Mouse (Mus musculus) erythroid progenitor cell, adult 5-6 weeks (primary cell): ENCODE data around the gene Cpsf3. TPM values are rescaled to one million over a fixed set of nuclear protein-coding genes. Genes with fewer than 3 reads are reported as not detected.

Experiments
- ATAC-seq: replicated peaks from 2 replicates; pipeline ENCODE4 v1.8.0; 2016; ENCODE audit warnings: moderate number of reproducible peaks, mild to moderate bottlenecking, moderate TSS enrichment, inconsistent platforms; ENCODE audit not compliant: poor library complexity, low FRiP score, severe bottlenecking
- total RNA-seq, 2 experiments: library from RNA; stranded (forward) in 1 of 2; stranded (reverse) in 1 of 2; fragments of 150-400 nt in 1 of 2; fragments of 186-747, 209-891 nt in 1 of 2; gene quantifications; 2 replicates each; pipeline versions ENCODE4 v1.2.3 to v1.2.4; 2015 to 2017; ENCODE audit warnings: low replicate concordance in 2 of 2

Cpsf3 gene
- total RNA-seq, 2 experiments from 2014 or later, result 15.6 to 68.3 TPM

DNA sequence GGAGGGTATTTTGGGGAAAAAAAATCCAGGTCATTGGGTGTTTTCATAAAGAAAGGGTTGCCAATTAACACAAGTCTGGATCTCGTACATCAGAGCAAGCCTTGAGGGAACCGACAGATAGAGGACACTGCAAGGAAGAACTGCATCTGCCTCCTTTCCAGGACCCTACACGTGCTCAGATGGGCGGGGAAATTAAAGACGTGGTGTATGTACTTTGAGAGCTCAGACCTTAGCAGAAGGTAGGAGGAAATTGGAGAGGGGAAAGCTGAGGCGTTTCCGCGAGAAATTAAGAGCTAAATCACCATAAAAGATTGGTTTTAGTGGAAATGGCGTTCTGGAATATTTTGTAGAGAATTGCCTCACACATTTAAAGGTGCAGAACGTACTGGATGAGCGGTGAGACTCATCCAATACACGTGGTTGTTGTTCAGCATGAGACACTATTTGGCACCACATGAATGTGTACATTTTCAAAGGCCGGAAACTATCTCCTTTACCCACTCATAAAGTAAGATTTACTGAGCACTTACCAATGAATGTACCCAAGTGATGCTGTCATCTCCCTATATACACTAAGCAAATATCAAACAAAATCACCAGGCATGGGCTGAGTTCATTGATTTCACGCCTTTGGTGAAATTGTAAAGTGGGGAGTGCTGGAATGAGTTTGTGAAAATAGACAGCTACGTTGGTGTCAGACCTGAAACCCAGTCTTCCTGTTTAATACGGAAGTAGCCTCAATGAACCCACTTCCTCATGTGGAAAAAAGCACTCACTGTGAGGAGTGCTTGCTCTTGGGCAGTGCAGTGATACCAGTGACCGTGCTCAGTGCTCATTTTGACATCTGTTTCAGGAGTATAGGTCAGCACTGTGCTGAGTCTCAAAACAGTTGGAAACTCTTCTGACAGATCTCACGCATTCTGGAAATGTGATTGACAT, 1.8 kb downstream of the Cpsf3 start:
- no peak for ATAC-seq

DNA sequence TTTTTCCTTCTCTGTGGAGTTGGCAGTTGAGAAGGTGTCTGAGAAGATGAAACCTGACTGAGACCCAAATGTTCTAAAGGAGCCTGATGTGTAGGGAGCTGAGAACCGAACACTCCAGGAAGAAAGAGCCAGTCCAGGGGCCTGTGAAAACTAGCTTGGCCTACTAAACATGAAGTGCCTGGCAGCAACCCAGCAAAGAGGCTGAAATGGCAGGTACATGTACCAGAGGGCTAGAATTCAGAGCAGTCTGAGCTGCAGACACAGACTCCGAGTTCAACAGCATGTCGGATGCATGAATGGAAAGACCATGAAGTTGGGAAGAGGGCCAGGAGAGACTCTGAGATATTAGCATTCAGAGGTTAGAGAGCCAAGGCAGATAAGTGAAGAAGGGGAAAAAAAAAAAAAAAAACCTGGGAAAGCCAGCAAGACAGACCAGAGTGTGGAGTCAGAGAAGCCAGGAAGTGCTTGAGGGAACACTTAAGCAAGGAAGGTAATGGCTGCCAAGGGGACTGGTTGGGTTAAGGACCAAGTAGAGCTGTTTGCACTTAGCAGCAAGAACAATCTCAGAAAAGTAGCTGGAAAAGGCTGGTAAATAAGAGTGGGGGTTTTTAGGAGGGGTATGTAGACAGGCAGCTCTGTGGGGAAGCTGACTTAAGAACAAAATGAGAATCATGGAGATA, 3.7 kb downstream of the Cpsf3 start:
- no peak for ATAC-seq

DNA sequence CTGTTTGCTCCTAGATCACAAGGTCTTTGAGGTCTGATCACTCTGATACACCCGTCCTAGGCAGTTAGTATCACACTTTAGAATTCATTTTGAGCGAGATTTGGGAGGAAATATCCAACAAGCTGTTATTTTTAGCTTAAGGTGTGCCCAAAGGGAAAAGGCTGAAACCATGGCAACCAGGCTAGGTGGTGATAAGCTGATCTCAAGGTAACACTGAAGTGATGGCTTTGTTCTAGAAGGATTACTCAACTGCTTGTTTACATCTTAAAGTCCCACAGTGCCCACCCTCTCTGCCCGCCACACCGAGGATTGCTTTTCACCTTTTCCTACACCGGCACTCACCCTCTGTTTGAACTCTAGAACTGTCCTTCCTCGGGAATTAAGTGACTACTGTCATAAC, 4.5 kb downstream of the Cpsf3 start:
- ATAC-seq, result no peak

DNA sequence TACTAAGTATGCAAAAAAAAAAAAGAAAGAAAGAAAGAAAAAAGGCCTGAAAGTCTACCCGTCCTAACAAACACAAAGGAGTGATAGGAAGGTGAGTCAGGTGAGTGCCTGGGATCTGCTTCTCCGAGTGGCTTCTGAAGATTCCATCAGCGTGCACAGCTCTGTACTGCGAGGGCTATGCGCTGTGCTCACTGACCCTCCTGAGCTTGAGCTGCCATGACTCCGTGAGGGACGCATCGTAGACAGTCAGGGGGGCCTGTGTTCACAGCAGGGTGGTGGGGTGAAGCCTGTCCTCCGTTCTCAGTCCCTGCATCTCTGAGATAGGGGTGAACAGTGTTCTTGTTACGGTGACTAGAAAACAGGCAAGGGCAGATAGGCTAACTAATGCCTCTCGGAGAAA, 13.7 kb downstream of the Cpsf3 start:
- ATAC-seq, result no peak

DNA sequence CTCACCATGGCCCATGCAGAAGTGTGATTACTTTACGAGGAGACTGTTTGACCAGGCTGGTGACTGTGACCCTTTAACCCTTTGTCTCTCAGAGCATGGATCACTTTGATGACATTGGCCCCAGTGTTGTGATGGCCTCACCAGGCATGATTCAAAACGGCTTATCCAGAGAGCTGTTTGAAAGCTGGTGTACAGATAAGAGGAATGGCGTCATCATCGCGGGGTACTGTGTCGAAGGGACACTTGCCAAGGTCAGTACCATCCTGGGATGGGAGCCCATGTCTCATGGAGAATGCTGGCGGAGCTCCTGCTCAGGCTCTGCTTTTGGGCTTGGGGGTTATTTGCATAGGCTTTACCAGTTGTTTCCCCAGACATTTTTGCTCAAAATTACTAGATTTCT, 16.1 kb downstream of the Cpsf3 start:
- no peak for ATAC-seq

DNA sequence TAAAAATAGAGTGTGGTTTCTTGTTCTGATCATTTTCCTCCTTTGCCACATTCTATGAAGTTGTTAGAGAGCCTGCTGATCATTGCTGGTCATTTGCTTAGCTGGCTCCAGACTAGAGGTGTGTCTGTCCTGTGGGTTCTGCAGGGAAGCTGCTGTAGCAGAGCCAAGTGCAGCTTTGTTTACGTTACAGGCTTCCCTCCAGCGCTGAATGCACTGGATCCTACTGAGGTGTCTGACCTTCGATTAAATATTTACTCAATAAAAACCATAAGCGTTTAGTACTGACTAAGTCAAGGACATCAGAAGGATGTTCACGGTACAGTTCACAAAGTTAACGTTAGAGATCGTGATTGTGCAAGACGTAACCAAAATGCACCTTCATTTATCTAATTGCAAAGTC, 16.7 kb downstream of the Cpsf3 start:
- no peak for ATAC-seq

DNA sequence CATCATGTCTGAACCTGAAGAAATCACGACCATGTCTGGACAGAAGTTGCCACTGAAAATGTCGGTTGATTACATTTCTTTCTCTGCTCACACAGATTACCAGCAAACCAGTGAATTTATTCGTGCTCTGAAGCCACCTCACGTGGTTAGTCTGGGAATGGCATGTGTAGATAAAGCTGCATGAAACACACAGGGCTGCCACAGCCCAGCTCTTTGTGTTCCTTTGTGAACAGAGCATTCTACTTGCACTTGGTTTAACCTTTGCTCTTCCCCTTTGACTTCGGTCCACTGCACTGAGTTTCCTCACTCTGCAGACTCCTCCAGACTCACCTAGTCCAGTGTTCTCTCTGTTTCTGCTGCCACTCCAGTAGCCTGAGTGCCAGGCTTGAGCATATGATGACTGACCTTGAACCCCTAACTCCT, 17.2 kb downstream of the Cpsf3 start:
- ATAC-seq, result no peak

DNA sequence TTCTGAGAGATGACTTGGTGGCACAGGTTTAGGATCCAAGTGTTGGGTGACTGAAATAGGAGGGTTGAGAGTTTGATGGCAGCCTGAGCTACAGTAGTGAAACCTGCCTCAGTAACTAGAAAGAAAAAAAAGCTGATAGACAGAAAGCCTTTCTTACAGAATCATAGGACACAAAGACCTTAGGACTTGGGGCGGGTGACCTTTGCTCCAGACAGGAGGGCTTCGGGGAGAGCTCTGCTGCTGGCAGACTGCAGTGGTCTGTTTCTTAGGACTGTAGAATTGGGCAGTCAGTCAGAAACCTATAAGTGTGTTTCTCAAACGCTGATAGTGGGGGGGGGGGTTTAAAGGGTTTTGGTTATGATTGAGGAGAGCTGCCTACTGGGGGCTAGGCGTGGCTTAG, 20.6 kb downstream of the Cpsf3 start:
- no peak for ATAC-seq

DNA sequence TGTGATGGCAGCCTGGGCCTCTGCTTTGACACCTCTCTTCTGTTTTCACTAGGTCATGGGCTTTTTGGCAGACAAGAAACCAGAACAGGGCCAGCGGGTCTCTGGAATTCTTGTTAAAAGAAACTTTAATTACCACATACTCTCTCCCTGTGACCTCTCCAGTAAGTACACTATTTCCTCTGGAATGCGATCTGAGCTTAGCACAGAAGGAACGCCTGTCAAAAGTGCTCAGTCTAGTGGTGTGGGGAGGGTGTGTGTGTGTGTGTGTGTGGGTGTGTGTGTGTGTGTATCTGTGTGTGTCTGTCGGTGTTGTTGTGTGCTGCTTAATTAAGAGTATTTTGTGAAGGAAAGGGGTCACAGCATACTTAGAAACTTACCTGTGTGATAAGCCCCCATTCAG, 21.5 kb downstream of the Cpsf3 start:
- ATAC-seq, result no peak

DNA sequence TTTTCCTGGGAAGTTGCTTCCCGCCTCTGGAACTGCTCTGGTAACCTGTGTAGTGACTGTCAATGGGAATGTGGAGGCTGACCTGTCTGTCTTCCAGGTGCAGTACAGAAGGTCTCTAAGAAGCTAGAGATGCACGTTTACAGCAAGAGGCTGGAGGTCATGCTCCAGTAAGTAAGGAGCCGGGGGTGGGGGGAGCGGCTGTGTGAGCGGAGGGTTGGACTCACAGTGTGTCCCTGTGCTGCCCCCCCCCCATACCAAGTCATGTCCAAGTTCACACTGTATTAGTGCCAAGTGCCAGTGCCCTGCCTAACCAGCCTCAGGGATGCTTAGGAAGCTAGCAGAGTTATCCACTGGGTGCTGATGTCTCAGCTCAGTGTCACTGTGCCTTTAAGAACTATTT, 27.0 kb downstream of the Cpsf3 start:
- ATAC-seq, result no peak

DNA sequence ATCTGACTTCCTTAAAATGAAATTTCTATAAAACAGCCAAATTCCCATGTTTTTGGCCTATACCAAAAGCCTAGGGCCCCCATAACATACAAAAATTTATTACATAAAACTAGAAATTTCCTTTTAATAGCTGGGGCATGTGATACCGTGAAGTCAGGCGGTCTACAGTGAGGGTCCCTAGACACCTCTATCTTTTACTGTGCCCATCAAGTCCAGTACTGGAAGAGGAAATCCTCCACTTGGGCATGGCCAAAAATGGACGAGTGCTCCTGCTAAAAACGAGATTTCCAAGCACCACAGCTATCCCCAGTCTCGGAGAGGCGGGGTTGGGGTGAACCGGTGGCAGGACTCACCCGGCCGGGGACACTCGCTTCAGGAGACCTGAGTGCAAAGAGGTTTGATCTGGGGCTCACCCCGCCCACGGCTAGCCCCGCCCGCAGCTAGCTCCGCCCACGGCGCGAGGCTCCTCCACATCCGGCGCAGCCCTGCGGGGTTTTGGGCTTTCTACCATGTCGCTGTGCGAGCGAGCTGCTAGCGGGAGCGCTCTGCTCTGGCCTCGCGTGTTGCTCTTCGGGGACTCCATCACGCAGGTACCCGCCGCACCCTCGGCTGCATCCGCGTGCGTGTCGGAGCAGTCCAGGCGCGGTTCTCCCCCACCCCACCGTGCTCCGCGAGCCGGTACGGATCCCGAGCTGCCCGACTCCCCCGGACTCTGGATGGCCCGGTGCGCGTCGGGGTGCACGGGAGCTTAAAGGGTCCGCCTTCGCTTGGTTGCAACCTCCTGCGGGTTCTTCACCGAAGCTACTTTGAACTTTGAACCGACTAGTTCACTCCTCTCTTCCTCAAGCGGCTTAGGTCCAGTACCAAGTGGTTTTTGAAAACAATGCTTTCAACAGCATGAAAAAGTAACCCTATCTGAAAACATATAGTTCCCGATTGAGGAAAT, 31.0 kb downstream of the Cpsf3 start, which contains the start of gene Iah1:
TSS of gene Iah1 (plus strand) at position 467 of the 946 bp plus-strand sequence.
- ATAC-seq, result peak; percentile 94

DNA sequence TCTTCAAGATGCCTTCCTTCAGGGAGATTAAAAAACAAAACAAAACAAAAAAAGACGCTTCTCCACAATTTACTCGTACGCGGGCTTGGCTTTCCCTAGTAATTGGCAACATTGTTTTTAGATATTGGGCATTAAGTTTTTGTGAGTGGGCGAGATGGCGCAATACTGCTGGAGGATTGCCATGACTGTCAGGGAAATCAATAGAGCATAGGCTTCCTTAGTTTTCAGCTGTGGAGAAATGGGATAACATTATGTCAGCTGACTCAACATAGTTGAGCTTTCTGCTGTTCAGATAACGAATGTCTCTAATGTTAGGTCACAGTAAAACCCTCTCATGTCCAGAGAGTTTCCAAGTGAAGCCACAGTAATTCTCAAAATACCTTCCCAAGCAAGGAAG, 31.7 kb downstream of the Cpsf3 start:
- ATAC-seq, result no peak

DNA sequence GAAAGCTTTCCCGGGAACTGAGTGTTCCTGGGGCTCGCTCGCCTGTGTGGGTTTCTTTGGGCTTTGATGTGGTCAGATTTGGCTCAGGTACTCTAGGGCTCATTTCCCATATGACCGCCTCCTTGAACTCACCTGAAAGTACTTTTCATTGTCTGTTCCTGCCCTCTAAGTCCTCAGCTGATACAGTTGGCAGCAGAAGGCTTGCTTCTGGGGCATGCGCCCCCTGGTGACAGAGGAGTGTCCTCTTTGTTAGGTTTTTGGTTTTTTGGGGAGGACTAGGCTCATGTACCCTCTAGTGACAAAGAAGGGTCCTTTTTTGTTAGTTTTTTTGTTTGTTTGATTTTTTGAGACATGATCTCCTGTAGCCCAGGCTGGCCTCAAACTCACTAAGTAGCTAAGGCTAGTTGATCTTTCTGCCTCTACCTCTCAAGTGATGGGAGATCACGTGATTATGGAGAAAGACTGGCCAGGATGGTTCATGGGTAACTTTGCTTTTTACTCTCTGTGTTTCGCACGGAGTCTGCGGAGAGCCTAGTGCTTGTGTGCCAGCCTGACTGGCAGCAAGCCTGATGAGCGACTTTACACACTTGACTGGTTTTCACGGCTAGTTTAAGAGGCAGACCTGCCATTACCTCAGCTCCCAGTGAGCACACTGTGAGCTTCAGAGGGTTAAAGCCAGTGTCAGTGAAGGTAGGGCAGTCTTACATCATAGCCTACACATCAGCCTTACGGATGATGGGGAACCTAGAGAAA, 33.1 kb downstream of the Cpsf3 start:
- peak; percentile 50 for ATAC-seq

DNA sequence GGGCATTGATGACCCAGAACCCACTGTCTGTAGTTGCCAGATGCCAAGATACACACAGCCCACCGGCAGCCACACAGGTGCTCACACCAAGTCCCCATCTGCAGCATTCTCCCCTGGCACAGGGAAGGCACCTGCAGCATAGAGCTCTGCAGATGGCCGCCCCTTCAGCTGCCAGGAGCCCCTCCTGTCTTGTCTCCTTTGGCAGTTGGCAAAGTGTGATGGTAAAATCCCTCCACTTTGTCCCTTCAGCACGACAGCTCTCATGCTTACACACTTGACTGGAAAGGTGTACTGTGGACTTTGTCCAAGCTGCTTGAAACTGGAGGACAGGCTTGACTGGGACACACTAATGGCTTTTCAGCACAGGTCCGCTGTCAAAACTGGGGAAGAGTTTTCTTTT, 35.1 kb downstream of the Cpsf3 start:
- no peak for ATAC-seq

DNA sequence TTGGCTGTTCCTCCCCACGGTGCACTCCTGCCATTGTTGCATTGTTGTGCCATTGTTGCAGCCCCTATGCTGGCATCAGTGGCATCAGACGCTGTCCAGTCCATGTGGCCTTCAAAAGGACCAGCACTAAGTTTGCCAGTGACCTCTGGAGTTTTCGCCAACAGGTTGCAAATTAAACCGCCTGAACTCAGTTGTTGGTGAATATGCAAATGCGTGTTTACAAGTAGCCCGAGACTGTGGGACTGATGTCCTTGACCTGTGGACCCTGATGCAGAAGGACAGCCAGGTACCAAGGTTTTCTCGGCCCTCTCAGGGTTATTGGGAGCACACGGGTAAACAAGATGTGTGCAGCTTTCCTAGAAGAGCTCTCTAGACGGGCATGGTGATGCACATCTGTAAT, 36.0 kb downstream of the Cpsf3 start:
- no peak for ATAC-seq

DNA sequence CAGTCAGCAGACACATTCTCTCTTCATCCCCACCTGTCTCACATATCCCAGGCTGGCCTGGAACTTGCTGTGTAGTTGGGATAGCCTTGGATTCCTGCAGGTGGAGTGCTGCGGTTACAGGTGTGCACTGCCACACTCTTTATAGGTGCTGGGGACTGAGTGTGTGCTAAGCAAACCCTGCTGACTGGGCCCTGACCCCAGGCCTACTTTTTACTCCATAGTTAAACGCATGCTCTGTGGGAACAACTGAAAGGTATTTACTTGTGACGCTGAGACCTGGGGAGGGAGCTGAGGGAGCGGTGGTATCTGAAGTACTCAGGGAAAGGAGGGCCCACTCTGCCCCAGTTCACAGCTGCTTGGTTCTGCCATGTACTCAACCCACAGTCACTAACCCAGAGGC, 37.1 kb downstream of the Cpsf3 start:
- ATAC-seq, result no peak

DNA sequence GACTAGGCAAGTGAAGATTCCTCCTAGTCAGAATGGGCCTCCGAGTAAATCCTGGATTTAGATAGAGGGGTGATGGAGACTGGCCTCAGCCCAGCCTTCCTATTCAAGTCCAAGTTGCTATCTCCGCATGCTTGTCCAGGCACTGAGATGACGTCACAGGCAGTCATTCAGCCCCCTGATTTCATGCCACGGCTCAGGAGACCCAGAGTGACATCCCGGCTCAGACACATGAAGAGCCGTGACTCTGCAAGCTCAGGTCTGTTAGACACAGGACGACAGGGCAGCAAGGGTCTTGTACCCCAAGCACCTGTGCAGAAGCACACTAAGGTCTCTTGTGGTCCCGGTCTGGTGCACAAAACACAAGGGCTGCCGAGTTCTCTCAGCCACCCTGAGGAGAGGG, 37.7 kb downstream of the Cpsf3 start:
- no peak for ATAC-seq

DNA sequence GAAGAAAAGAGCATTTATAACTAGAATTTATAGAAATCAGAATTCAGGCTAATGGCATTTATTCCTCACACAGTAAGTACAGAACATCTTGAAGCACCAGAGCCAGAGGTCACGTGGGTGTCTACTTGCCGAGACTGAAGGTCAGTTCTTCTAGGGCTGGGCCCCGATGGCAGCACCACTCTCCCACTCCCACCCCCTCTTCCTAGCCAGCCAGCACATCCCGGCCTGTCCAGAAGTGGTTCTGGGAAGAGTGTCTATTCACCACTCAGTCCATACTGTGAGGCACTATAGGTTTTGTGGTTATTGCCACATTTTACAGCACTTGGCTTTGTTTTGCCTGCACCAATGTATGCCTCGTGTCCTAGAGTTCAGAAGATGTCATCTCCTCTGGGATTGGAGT, 38.9 kb downstream of the Cpsf3 start:
- ATAC-seq, result no peak

DNA sequence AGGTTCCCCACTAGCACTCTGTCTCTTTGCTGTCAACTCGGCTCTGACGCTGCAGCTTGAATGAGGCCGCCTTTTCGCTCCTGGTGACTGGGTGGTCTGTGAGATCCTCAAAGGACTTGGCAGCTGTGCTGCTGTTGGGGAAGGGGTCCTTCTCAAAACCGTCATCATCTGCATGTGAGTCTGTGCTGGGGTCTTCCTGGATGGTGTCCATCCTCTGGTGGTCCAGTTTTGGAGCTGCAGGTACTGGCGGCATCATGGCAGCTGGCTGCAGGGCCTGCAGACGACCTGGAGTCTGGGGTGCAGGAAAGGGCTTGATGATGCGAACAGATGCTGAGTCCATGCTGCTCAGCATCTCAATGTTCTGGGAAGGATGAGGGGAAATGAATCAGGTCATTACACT, 40.1 kb downstream of the Cpsf3 start:
- ATAC-seq, result no peak
